Mouse (Mus musculus): ENCODE results near the gene Tssc4. TPM values are rescaled to one million over a fixed set of nuclear protein-coding genes. Genes with fewer than 3 reads are reported as not detected.

The Tssc4 gene
- 24.1 and 25.2 TPM in 2 replicates for polyA plus RNA-seq (2015; fragmentation: Nextera tagmentation; extraction: Ambion mirVana)

GRCm38 (mm10) chr7:143068882-143069591 lies at the start of gene Tssc4:
Gene Tssc4, plus strand, starts transcription at chr7:143069249.
- H3K4me2 ChIP-seq (ENCODE audit: low read depth, low read length) = peak within 1 kb of the TSS; percentile 94
- peaks cover 17% of the 10 kb centered on the region for H3K4me1 ChIP-seq (ENCODE audit: insufficient read depth)
- ATAC-seq (peak; percentile 94), DNase-seq (peak; percentile 96)
- peaks cover 38% of the 10 kb centered on the region for H3K36me3 ChIP-seq (replicated peaks; ENCODE audit: insufficient read depth, low read length)
- H3K4me3 ChIP-seq (ENCODE audit: low read depth, low read length) = peak within 1 kb of the TSS; percentile 90
- TF ChIP-seq EP300 (IDR thresholded peaks at IDR 0.05; ENCODE audit: low read depth) (peak; percentile 83), CTCF (IDR thresholded peaks at IDR 0.05; ENCODE audit: low read depth) (no peak)
- H3K9me3 ChIP-seq (ENCODE audit: low read length) = no peaks in the 10 kb centered on the region
- WGBS (ENCODE audit: insufficient replicate concordance) = under 1% methylated on average over 51 of the region's 51 CpGs
- peak within 1 kb of the TSS; percentile 91 for H3K9ac ChIP-seq (replicated peaks)
- peak within 1 kb of the TSS; percentile 86 for H3K27ac ChIP-seq (ENCODE audit: low read depth)
- no peaks in the 10 kb centered on the region for H3K27me3 ChIP-seq (ENCODE audit: insufficient read depth, low read length)

- Histone ChIP-seq H3K9me3 (ENCODE audit: low read length) (no peaks in the 10 kb centered on the region), H3K4me3 (ENCODE audit: low read depth, low read length) (no peak overlapping the region), H3K4me1 (ENCODE audit: insufficient read depth) (peaks cover 18% of the 10 kb centered on the region), H3K36me3 (replicated peaks; ENCODE audit: insufficient read depth, low read length) (no peaks in the 10 kb centered on the region), H3K4me2 (ENCODE audit: low read depth, low read length) (no peak overlapping the region), H3K27ac (ENCODE audit: low read depth) (no peak overlapping the region), H3K27me3 (ENCODE audit: insufficient read depth, low read length) (no peaks in the 10 kb centered on the region), H3K9ac (replicated peaks) (no peak overlapping the region)
- no peak for DNase-seq
- no peak for ATAC-seq
- TF ChIP-seq EP300 (IDR thresholded peaks at IDR 0.05; ENCODE audit: low read depth) (no peak), CTCF (IDR thresholded peaks at IDR 0.05; ENCODE audit: low read depth) (no peak)
Measured at GRCm38 (mm10) chr7:143020040-143020439, 49.0 kb upstream of the Tssc4 start.

- H3K9ac ChIP-seq (replicated peaks) = no peak overlapping the region
Measured at GRCm38 (mm10) chr7:143020764-143021163, 48.3 kb upstream of the Tssc4 start.

GRCm38 (mm10) chr7:143021356-143022164 lies 47.5 kb upstream of the Tssc4 start:
- whole genome bisulfite sequencing (ENCODE audit: insufficient replicate concordance) = 50% methylated on average over 5 of the region's 5 CpGs
- Histone ChIP-seq H3K4me2 (ENCODE audit: low read depth, low read length) (no peak overlapping the region), H3K27ac (ENCODE audit: low read depth) (no peak overlapping the region), H3K27me3 (ENCODE audit: insufficient read depth, low read length) (no peaks in the 10 kb centered on the region), H3K4me1 (ENCODE audit: insufficient read depth) (0 out of 2 replicates have a peak, but pooled peaks cover 4% of the 10 kb centered on the region), H3K9ac (replicated peaks) (no peak overlapping the region), H3K9me3 (ENCODE audit: low read length) (no peaks in the 10 kb centered on the region), H3K4me3 (ENCODE audit: low read depth, low read length) (no peak overlapping the region), H3K36me3 (replicated peaks; ENCODE audit: insufficient read depth, low read length) (no peaks in the 10 kb centered on the region)
- TF ChIP-seq CTCF (IDR thresholded peaks at IDR 0.05; ENCODE audit: low read depth) (no peak), EP300 (IDR thresholded peaks at IDR 0.05; ENCODE audit: low read depth) (no peak)
- DNase-seq (no peak), ATAC-seq (peak; percentile 43; the same call in 1 of the 2 replicates)

More at GRCm38 (mm10) chr7:143020764-143021163, 48.3 kb upstream of the Tssc4 start:
- peaks cover 11% of the 10 kb centered on the region for H3K4me1 ChIP-seq (ENCODE audit: insufficient read depth)
- TF ChIP-seq CTCF (IDR thresholded peaks at IDR 0.05; ENCODE audit: low read depth) (no peak), EP300 (IDR thresholded peaks at IDR 0.05; ENCODE audit: low read depth) (no peak)
- H3K27me3 ChIP-seq (ENCODE audit: insufficient read depth, low read length) = no peaks in the 10 kb centered on the region
- H3K4me2 ChIP-seq (ENCODE audit: low read depth, low read length) = no peak overlapping the region
- DNase-seq (no peak), ATAC-seq (no peak)
- no peak overlapping the region for H3K27ac ChIP-seq (ENCODE audit: low read depth)
- H3K4me3 ChIP-seq (ENCODE audit: low read depth, low read length) = no peak overlapping the region
- 70% methylated on average over 3 of the region's 3 CpGs for WGBS (ENCODE audit: insufficient replicate concordance)
- H3K9me3 ChIP-seq (ENCODE audit: low read length) = no peaks in the 10 kb centered on the region
- H3K36me3 ChIP-seq (replicated peaks; ENCODE audit: insufficient read depth, low read length) = no peaks in the 10 kb centered on the region

GRCm38 (mm10) chr7:143023499-143023898 lies 45.5 kb upstream of the Tssc4 start:
- Histone ChIP-seq H3K4me2 (ENCODE audit: low read depth, low read length) (no peak overlapping the region), H3K27me3 (ENCODE audit: insufficient read depth, low read length) (no peaks in the 10 kb centered on the region), H3K36me3 (replicated peaks; ENCODE audit: insufficient read depth, low read length) (no peaks in the 10 kb centered on the region), H3K9me3 (ENCODE audit: low read length) (no peaks in the 10 kb centered on the region), H3K9ac (replicated peaks) (no peak overlapping the region), H3K4me3 (ENCODE audit: low read depth, low read length) (no peak overlapping the region), H3K27ac (ENCODE audit: low read depth) (no peak overlapping the region), H3K4me1 (ENCODE audit: insufficient read depth) (0 out of 2 replicates have a peak, but pooled peaks cover 4% of the 10 kb centered on the region)
- DNase-seq (no peak), ATAC-seq (no peak)
- 35% methylated on average over 2 of the region's 2 CpGs for WGBS (ENCODE audit: insufficient replicate concordance)
- TF ChIP-seq EP300 (IDR thresholded peaks at IDR 0.05; ENCODE audit: low read depth) = no peak
- no peak for TF ChIP-seq CTCF (IDR thresholded peaks at IDR 0.05; ENCODE audit: low read depth)

GRCm38 (mm10) chr7:143024293-143024692 lies 44.8 kb upstream of the Tssc4 start:
- no peak overlapping the region for H3K27ac ChIP-seq (ENCODE audit: low read depth)

More at GRCm38 (mm10) chr7:143024293-143024692, 44.8 kb upstream of the Tssc4 start:
- ATAC-seq (no peak), DNase-seq (no peak)
- H3K4me2 ChIP-seq (ENCODE audit: low read depth, low read length) = no peak overlapping the region
- no peak overlapping the region for H3K4me3 ChIP-seq (ENCODE audit: low read depth, low read length)
- TF ChIP-seq EP300 (IDR thresholded peaks at IDR 0.05; ENCODE audit: low read depth) (no peak), CTCF (IDR thresholded peaks at IDR 0.05; ENCODE audit: low read depth) (no peak)
- H3K9ac ChIP-seq (replicated peaks) = no peak overlapping the region
- no peaks in the 10 kb centered on the region for H3K9me3 ChIP-seq (ENCODE audit: low read length)
- no peaks in the 10 kb centered on the region for H3K36me3 ChIP-seq (replicated peaks; ENCODE audit: insufficient read depth, low read length)
- 0 out of 2 replicates have a peak, but pooled peaks cover 4% of the 10 kb centered on the region for H3K4me1 ChIP-seq (ENCODE audit: insufficient read depth)
- no peaks in the 10 kb centered on the region for H3K27me3 ChIP-seq (ENCODE audit: insufficient read depth, low read length)
- 62% methylated on average over 1 of the region's 1 CpGs for WGBS (ENCODE audit: insufficient replicate concordance)
